In genomic region chrX:47880052-47880451, GRCm38 (mm10) we compare ENCODE assay signal across 11 mouse cellular contexts. TPM values are rescaled to one million over a fixed set of nuclear protein-coding genes. Genes with fewer than 3 reads are reported as not detected.
A peak's percentile ranks its signal among the peaks of the same experiment; 100 is the strongest.
DNase-seq lines count a peak whose midpoint lies in the region; ATAC-seq and TF ChIP-seq lines count a peak whose summit lies in the region.
"Had no signal": no experiment of that assay in that cellular context is flagged by ENCODE, and none has a peak within 500 bp of the region (broad histone marks: within the 10 kb centered on the region; RNA-seq: fewer than 3 reads in every experiment).

No protein-coding gene starts in this region.

- no peaks in the 10 kb centered on the region for H3K36me3 ChIP-seq in hindbrain, postnatal 0 days (ENCODE audit: insufficient read depth, low read length)
- H3K36me3 ChIP-seq in hindbrain, embryonic 13.5 days: peaks cover 5% of the 10 kb centered on the region; the same call in 1 of the 2 replicates
- no peaks in the 10 kb centered on the region for H3K36me3 ChIP-seq in intestine, embryonic 16.5 days (ENCODE audit: control insufficient read depth, insufficient read depth, low read length)
- H3K36me3 ChIP-seq: limb, embryonic 12.5 days; neural tube, embryonic 12.5 days had no signal

- no peak overlapping the region for H3K4me2 ChIP-seq in hindbrain, postnatal 0 days (ENCODE audit: low read depth, low read length)
- no peak overlapping the region for H3K4me2 ChIP-seq in hindbrain, embryonic 13.5 days
- no peak overlapping the region for H3K4me2 ChIP-seq in intestine, embryonic 16.5 days (ENCODE audit: low read depth, low read length)
- H3K4me2 ChIP-seq: limb, embryonic 12.5 days; neural tube, embryonic 12.5 days had no signal

- WGBS in hindbrain, postnatal 0 days: 44% methylated on average over 2 of the region's 2 CpGs
- 63% methylated on average over 2 of the region's 2 CpGs for WGBS in hindbrain, embryonic 13.5 days
- 27% methylated on average over 2 of the region's 2 CpGs for WGBS in intestine, embryonic 16.5 days

- no peak for TF ChIP-seq CTCF in hindbrain, postnatal 0 days (IDR thresholded peaks at IDR 0.05; ENCODE audit: low read depth)

- H3K27me3 ChIP-seq in hindbrain, postnatal 0 days (ENCODE audit: insufficient read depth, low read length): no peaks in the 10 kb centered on the region
- no peaks in the 10 kb centered on the region for H3K27me3 ChIP-seq in hindbrain, embryonic 13.5 days
- H3K27me3 ChIP-seq in intestine, embryonic 16.5 days (replicated peaks; ENCODE audit: control insufficient read depth, insufficient read depth, low read length): no peaks in the 10 kb centered on the region
- H3K27me3 ChIP-seq: limb, embryonic 12.5 days; neural tube, embryonic 12.5 days had no signal

- H3K27ac ChIP-seq in hindbrain, postnatal 0 days: no peak overlapping the region
- no peak overlapping the region for H3K27ac ChIP-seq in hindbrain, embryonic 13.5 days
- no peak overlapping the region for H3K27ac ChIP-seq in intestine, embryonic 16.5 days (ENCODE audit: low read length)
- H3K27ac ChIP-seq: limb, embryonic 12.5 days; neural tube, embryonic 12.5 days had no signal

- H3K9me3 ChIP-seq in hindbrain, postnatal 0 days (ENCODE audit: low read length): no peaks in the 10 kb centered on the region
- H3K9me3 ChIP-seq in hindbrain, embryonic 13.5 days: no peaks in the 10 kb centered on the region
- no peaks in the 10 kb centered on the region for H3K9me3 ChIP-seq in intestine, embryonic 16.5 days (ENCODE audit: control insufficient read depth, low read length)
- H3K9me3 ChIP-seq: limb, embryonic 12.5 days; neural tube, embryonic 12.5 days had no signal

- H3K9ac ChIP-seq in hindbrain, postnatal 0 days (replicated peaks; ENCODE audit: low read length): no peak overlapping the region
- H3K9ac ChIP-seq in hindbrain, embryonic 13.5 days: no peak overlapping the region
- no peak overlapping the region for H3K9ac ChIP-seq in intestine, embryonic 16.5 days (ENCODE audit: low read depth, low read length)
- H3K9ac ChIP-seq: limb, embryonic 12.5 days; neural tube, embryonic 12.5 days had no signal

- ATAC-seq in hindbrain, postnatal 0 days: no peak
- ATAC-seq in hindbrain, embryonic 13.5 days (ENCODE audit: low FRiP score): no peak
- peak; percentile 33; the same call in 1 of the 2 replicates for ATAC-seq in intestine, embryonic 16.5 days
- ATAC-seq in CD4-positive, CD25-positive, alpha-beta regulatory T cell, adult 4 months: no peak

- peak; percentile 11 for DNase-seq in hindbrain, postnatal 0 days (ENCODE audit: low spot score)
- DNase-seq in urinary bladder, postnatal 25 days (ENCODE audit: low spot score): peak; percentile 5
- no peak for DNase-seq in urinary bladder, adult 2 months (ENCODE audit: low spot score)
- no peak for DNase-seq in layer of hippocampus, adult 9-11 months
- no peak for DNase-seq in left cerebral cortex, adult 8-10 months (ENCODE audit: low spot score in 2 of 2)
- DNase-seq: thymus, adult 18-20 months had no signal

- H3K4me1 ChIP-seq in hindbrain, postnatal 0 days (ENCODE audit: insufficient read depth, low read length): no peaks in the 10 kb centered on the region
- H3K4me1 ChIP-seq in hindbrain, embryonic 13.5 days (replicated peaks): no peaks in the 10 kb centered on the region
- H3K4me1 ChIP-seq in intestine, embryonic 16.5 days (ENCODE audit: control insufficient read depth, insufficient read depth, low read length): no peaks in the 10 kb centered on the region
- H3K4me1 ChIP-seq: limb, embryonic 12.5 days; neural tube, embryonic 12.5 days had no signal

- H3K4me3 ChIP-seq in hindbrain, postnatal 0 days (ENCODE audit: low read length): no peak overlapping the region
- no peak overlapping the region for H3K4me3 ChIP-seq in hindbrain, embryonic 13.5 days
- no peak overlapping the region for H3K4me3 ChIP-seq in intestine, embryonic 16.5 days (ENCODE audit: low read length)
- H3K4me3 ChIP-seq: limb, embryonic 12.5 days; neural tube, embryonic 12.5 days had no signal

RNA-seq across cellular contexts. Expression of gene Smarca1, which starts 12.7 kb away (rescaled TPM):
- 21.9 and 29.2 TPM in 2 replicates for total RNA-seq in hindbrain, postnatal 0 days (2014; rRNA removed)
- polyA plus RNA-seq in hindbrain, postnatal 0 days (2015; fragmentation: Nextera tagmentation; extraction: Ambion mirVana): 23.8 and 24.5 TPM in 2 replicates
- 36.9 and 40.4 TPM in 2 replicates for polyA plus RNA-seq in hindbrain, embryonic 13.5 days (2015; fragmentation: Nextera tagmentation; extraction: Ambion mirVana)
- 2.0 and 2.9 TPM in 2 replicates for polyA plus RNA-seq in urinary bladder, adult 2 months (2012; rRNA removed)
- polyA plus RNA-seq in intestine, embryonic 16.5 days (2015; fragmentation: Nextera tagmentation; extraction: Ambion mirVana): 22.2 and 23.2 TPM in 2 replicates
- polyA plus RNA-seq in CD4-positive, CD25-positive, alpha-beta regulatory T cell, adult 4 months (2017; shearing (Covaris generic)): not detected
- total RNA-seq in left cerebral cortex, adult 8-10 months (2022): 10 to 100 TPM; 43.4 to 51.4 (median 49.6) TPM

RNA-seq across cellular contexts. Expression of gene Ocrl, which starts 32.1 kb away (rescaled TPM):
- total RNA-seq in hindbrain, postnatal 0 days (2014; rRNA removed): 33.9 and 38.9 TPM in 2 replicates
- polyA plus RNA-seq in hindbrain, postnatal 0 days (2015; fragmentation: Nextera tagmentation; extraction: Ambion mirVana): 23.8 and 25.2 TPM in 2 replicates
- 25.8 and 26.0 TPM in 2 replicates for polyA plus RNA-seq in hindbrain, embryonic 13.5 days (2015; fragmentation: Nextera tagmentation; extraction: Ambion mirVana)
- polyA plus RNA-seq in urinary bladder, adult 2 months (2012; rRNA removed): 36.0 and 38.6 TPM in 2 replicates
- 13.2 and 13.8 TPM in 2 replicates for polyA plus RNA-seq in intestine, embryonic 16.5 days (2015; fragmentation: Nextera tagmentation; extraction: Ambion mirVana)
- polyA plus RNA-seq in CD4-positive, CD25-positive, alpha-beta regulatory T cell, adult 4 months (2017; shearing (Covaris generic)): 1 to 10 TPM; 7.0 to 8.4 TPM
- total RNA-seq in left cerebral cortex, adult 8-10 months (2022): 10 to 100 TPM; 52.1 to 55.3 (median 54.5) TPM

Comparison
In these comparisons a context has a peak if more than half of its experiments do, and no peak if none do; other contexts are left out.
1. DNase-seq: peak in hindbrain, postnatal 0 days (single experiment) and urinary bladder, postnatal 25 days (single experiment); none in urinary bladder, adult 2 months (single experiment), layer of hippocampus, adult 9-11 months (single experiment) and left cerebral cortex, adult 8-10 months (0 of 2).